Mouse (Mus musculus) lung, embryonic 16.5 days (tissue): Measurements from ENCODE around the gene Scrt2. TPM values are rescaled to one million over a fixed set of nuclear protein-coding genes. Genes with fewer than 3 reads are reported as not detected.

ENCODE experiments used
- ATAC-seq: fragments of 200-750 bp; cut with Nextera tagmentation; 2 replicates; pipeline ENCODE4 v1.8.0; 2017; ENCODE audit warnings: low read depth, mild to moderate bottlenecking, moderate library complexity
- H3K27ac ChIP-seq: fragments of 300-500 bp; sonication (generic); 2 replicates; pipeline ENCODE4 v1.5.1; 2014; ENCODE audit warnings: mild to moderate bottlenecking, control low read depth, low read length
- H3K27me3 ChIP-seq: fragments of 300-500 bp; sonication (generic); 2 replicates; pipeline ENCODE4 v1.6.1; 2014; ENCODE audit warnings: low read depth, low read length, mixed read lengths; ENCODE audit not compliant: control insufficient read depth, insufficient read depth
- H3K36me3 ChIP-seq: fragments of 300-500 bp; sonication (generic); 2 replicates; pipeline ENCODE4 v1.6.1; 2014; ENCODE audit warnings: low read length; ENCODE audit not compliant: control insufficient read depth, insufficient read depth
- H3K4me1 ChIP-seq: fragments of 300-500 bp; sonication (generic); replicated peaks from 2 replicates; pipeline ENCODE4 v1.6.1; 2014; ENCODE audit warnings: low read length, mixed read lengths; ENCODE audit not compliant: control insufficient read depth, insufficient read depth
- H3K4me2 ChIP-seq: fragments of 300-500 bp; sonication (generic); 2 replicates; pipeline ENCODE4 v1.6.1; 2014; ENCODE audit warnings: low read depth, low read length, control low read depth
- H3K4me3 ChIP-seq: fragments of 300-500 bp; sonication (generic); 2 replicates; pipeline ENCODE4 v1.5.1; 2014; ENCODE audit warnings: mild to moderate bottlenecking, low read length, control low read depth
- H3K9ac ChIP-seq: fragments of 300-500 bp; sonication (generic); 2 replicates; pipeline ENCODE4 v1.6.1; 2014; ENCODE audit warnings: low read length, control low read depth
- H3K9me3 ChIP-seq: fragments of 300-500 bp; sonication (generic); 2 replicates; pipeline ENCODE4 v1.6.1; 2016; ENCODE audit warnings: low read length; ENCODE audit not compliant: control insufficient read depth
- WGBS: fragments of 180-500 bp; shearing (Covaris S2); extraction: QIAGEN DNeasy Blood & Tissue Kit; methylation state at CpG from one replicate; pipeline ENCODE4 v1.1.7; 2014; 5-methylcytosine and 5-hydroxymethylcytosine counted together
- polyA plus RNA-seq: library from polyadenylated mRNA; unstranded; fragments of >200 nt; fragmentation: Nextera tagmentation; extraction: Ambion mirVana; gene quantifications from 2 replicates; pipeline ENCODE4 v1.2.1, GENCODE M21; 2015

Scrt2 gene
- polyA plus RNA-seq, result 0.06 TPM in 1 of 2 replicates, not detected in the other

- WGBS, result 1% methylated on average over 20 of the region's 24 CpGs
- ATAC-seq, result no peak
- Histone ChIP-seq H3K27me3 (peaks cover 57% of the 10 kb centered on the region), H3K9me3 (no peaks in the 10 kb centered on the region), H3K27ac (no peak within 1 kb of the TSS), H3K4me3 (peak within 1 kb of the TSS; percentile 30), H3K4me2 (peak within 1 kb of the TSS; percentile 49), H3K36me3 (no peaks in the 10 kb centered on the region), H3K4me1 (peaks cover 2% of the 10 kb centered on the region; the same call in 1 of the 2 replicates), H3K9ac (no peak within 1 kb of the TSS)
Observed at GRCm38 (mm10) chr2:152080685-152081541, at the start of gene Scrt2. Scrt2 (plus strand) TSS chr2:152081529.

GRCm38 (mm10) chr2:152040101-152040500 is 41.2 kb upstream of the Scrt2 start:
- no peak for ATAC-seq
- peaks cover 9% of the 10 kb centered on the region; the same call in 1 of the 2 replicates for H3K27me3 ChIP-seq
- no peak overlapping the region for H3K4me2 ChIP-seq
- peaks cover 5% of the 10 kb centered on the region; the same call in 1 of the 2 replicates for H3K9me3 ChIP-seq
- H3K27ac ChIP-seq, result no peak overlapping the region
- H3K4me3 ChIP-seq, result no peak overlapping the region
- H3K36me3 ChIP-seq, result no peaks in the 10 kb centered on the region
- H3K4me1 ChIP-seq, result no peaks in the 10 kb centered on the region
- no peak overlapping the region for H3K9ac ChIP-seq

GRCm38 (mm10) chr2:152047116-152048002 is 34.0 kb upstream of the Scrt2 start:
- H3K9me3 ChIP-seq, result no peaks in the 10 kb centered on the region
- no peak overlapping the region for H3K27ac ChIP-seq
- peaks cover 6% of the 10 kb centered on the region for H3K4me1 ChIP-seq
- H3K9ac ChIP-seq, result no peak overlapping the region
- 1% methylated on average over 25 of the region's 25 CpGs for WGBS
- no peak overlapping the region for H3K4me2 ChIP-seq
- H3K36me3 ChIP-seq, result no peaks in the 10 kb centered on the region
- H3K4me3 ChIP-seq, result no peak overlapping the region
- H3K27me3 ChIP-seq, result peaks cover 50% of the 10 kb centered on the region
- ATAC-seq, result no peak

GRCm38 (mm10) chr2:152048003-152048980 is 33.0 kb upstream of the Scrt2 start:
- peak overlapping the region; percentile 84 for H3K4me2 ChIP-seq
- WGBS, result under 1% methylated on average over 75 of the region's 82 CpGs
- H3K36me3 ChIP-seq, result no peaks in the 10 kb centered on the region
- H3K27me3 ChIP-seq, result peaks cover 54% of the 10 kb centered on the region
- no peak overlapping the region for H3K27ac ChIP-seq
- peak overlapping the region; percentile 40 for H3K9ac ChIP-seq
- no peaks in the 10 kb centered on the region for H3K9me3 ChIP-seq
- peaks cover 6% of the 10 kb centered on the region for H3K4me1 ChIP-seq
- ATAC-seq, result peak; percentile 54; the same call in 1 of the 2 replicates
- H3K4me3 ChIP-seq, result peak overlapping the region; percentile 50

GRCm38 (mm10) chr2:152048981-152049441 is 32.3 kb upstream of the Scrt2 start:
- peak; percentile 34; the same call in 1 of the 2 replicates for ATAC-seq
- Histone ChIP-seq H3K4me3 (peak overlapping the region; percentile 50), H3K4me2 (peak overlapping the region; percentile 84), H3K4me1 (peaks cover 6% of the 10 kb centered on the region), H3K9ac (peak overlapping the region; percentile 40), H3K9me3 (no peaks in the 10 kb centered on the region), H3K27me3 (peaks cover 52% of the 10 kb centered on the region), H3K27ac (no peak overlapping the region), H3K36me3 (no peaks in the 10 kb centered on the region)
- WGBS, result under 1% methylated on average over 24 of the region's 24 CpGs

- Histone ChIP-seq H3K9ac (no peak overlapping the region), H3K4me2 (no peak overlapping the region), H3K27ac (no peak overlapping the region), H3K9me3 (no peaks in the 10 kb centered on the region), H3K36me3 (no peaks in the 10 kb centered on the region), H3K27me3 (peaks cover 49% of the 10 kb centered on the region), H3K4me1 (peaks cover 6% of the 10 kb centered on the region), H3K4me3 (no peak overlapping the region)
- no peak for ATAC-seq
- WGBS, result 6% methylated on average over 13 of the region's 13 CpGs
Observed at GRCm38 (mm10) chr2:152049611-152050270, 31.6 kb upstream of the Scrt2 start.

- H3K4me1 ChIP-seq, result peaks cover 6% of the 10 kb centered on the region
- peaks cover 49% of the 10 kb centered on the region for H3K27me3 ChIP-seq
- no peak overlapping the region for H3K27ac ChIP-seq
- H3K9me3 ChIP-seq, result no peaks in the 10 kb centered on the region
- 14% methylated on average over 7 of the region's 7 CpGs for WGBS
- H3K9ac ChIP-seq, result no peak overlapping the region
- no peaks in the 10 kb centered on the region for H3K36me3 ChIP-seq
- no peak for ATAC-seq
- no peak overlapping the region for H3K4me2 ChIP-seq
- no peak overlapping the region for H3K4me3 ChIP-seq
Observed at GRCm38 (mm10) chr2:152050316-152050715, 31.0 kb upstream of the Scrt2 start.

GRCm38 (mm10) chr2:152051985-152052384 is 29.3 kb upstream of the Scrt2 start:
- 55% methylated on average over 3 of the region's 3 CpGs for WGBS
- ATAC-seq, result no peak
- Histone ChIP-seq H3K9ac (no peak overlapping the region), H3K36me3 (no peaks in the 10 kb centered on the region), H3K9me3 (no peaks in the 10 kb centered on the region), H3K4me2 (no peak overlapping the region), H3K4me1 (peaks cover 6% of the 10 kb centered on the region), H3K27ac (no peak overlapping the region), H3K4me3 (no peak overlapping the region), H3K27me3 (peaks cover 48% of the 10 kb centered on the region)
